Mouse (Mus musculus) E14TG2a.4 (cell line): Measurements from ENCODE around the gene Npr1.

ENCODE experiments used
- CTCF ChIP-seq: conservative IDR thresholded peaks from 2 replicates; pipeline ENCODE4 v1.5.1; 2014; ENCODE audit warnings: low read length
- POU5F1 ChIP-seq: IDR thresholded peaks from 2 replicates; pipeline ENCODE4 v1.6.1; 2014; ENCODE audit warnings: low read length, borderline replicate concordance

GRCm38 (mm10) chr3:90434073-90434730 is 31.5 kb downstream of the Npr1 start:
- TF ChIP-seq CTCF (no peak), POU5F1 (no peak)
